Mouse (Mus musculus): Measurements from ENCODE around the gene Arhgef26.

Arhgef26 gene

GRCm38 (mm10) chr3:62449871-62450496 lies 111.8 kb downstream of the Arhgef26 start:
- no peak for DNase-seq (ENCODE audit: low spot score in 2 of 2)

GRCm38 (mm10) chr3:62452961-62453360 lies 114.8 kb downstream of the Arhgef26 start:
- no peak for DNase-seq (ENCODE audit: low spot score in 2 of 2)

GRCm38 (mm10) chr3:62454096-62454495 lies 116.0 kb downstream of the Arhgef26 start:
- no peak for DNase-seq (ENCODE audit: low spot score in 2 of 2)

- DNase-seq (ENCODE audit: low spot score in 2 of 2), result peak in 1 of 2 experiments; percentile 26
Observed at GRCm38 (mm10) chr3:62455854-62456253, 117.7 kb downstream of the Arhgef26 start.

GRCm38 (mm10) chr3:62458284-62459013 lies 120.3 kb downstream of the Arhgef26 start:
- peak; percentile 75 to 81 for DNase-seq (ENCODE audit: low spot score in 2 of 2)

- no peak for DNase-seq (ENCODE audit: low spot score in 2 of 2)
Observed at GRCm38 (mm10) chr3:62459483-62459882, 121.3 kb downstream of the Arhgef26 start.

- no peak for DNase-seq (ENCODE audit: low spot score in 2 of 2)
Observed at GRCm38 (mm10) chr3:62464276-62464675, 126.1 kb downstream of the Arhgef26 start.

GRCm38 (mm10) chr3:62470179-62470578 lies 132.0 kb downstream of the Arhgef26 start:
- no peak for DNase-seq (ENCODE audit: low spot score in 2 of 2)

- DNase-seq (ENCODE audit: low spot score in 2 of 2), result no peak
Observed at GRCm38 (mm10) chr3:62484340-62484739, 146.2 kb downstream of the Arhgef26 start.

- no peak for DNase-seq (ENCODE audit: low spot score in 2 of 2)
Observed at GRCm38 (mm10) chr3:62492568-62492967, 154.4 kb downstream of the Arhgef26 start.

- no peak for DNase-seq (ENCODE audit: low spot score in 2 of 2)
Observed at GRCm38 (mm10) chr3:62499327-62499726, 161.2 kb downstream of the Arhgef26 start.

GRCm38 (mm10) chr3:62505166-62505900 lies 167.2 kb downstream of the Arhgef26 start:
- DNase-seq (ENCODE audit: low spot score in 2 of 2), result no peak

GRCm38 (mm10) chr3:62506488-62507205 lies 168.5 kb downstream of the Arhgef26 start, which contains the start of gene Dhx36:
TSS of gene Dhx36 (minus strand) at chr3:62507004.
- peak; percentile 99 for DNase-seq (ENCODE audit: low spot score in 2 of 2)

- DNase-seq (ENCODE audit: low spot score in 2 of 2), result no peak
Observed at GRCm38 (mm10) chr3:62507206-62507647, 169.1 kb downstream of the Arhgef26 start.
